Mouse (Mus musculus): ENCODE results near the gene Slc35e1. TPM values are rescaled to one million over a fixed set of nuclear protein-coding genes. Genes with fewer than 3 reads are reported as not detected.

The Slc35e1 gene
- polyA plus RNA-seq, 1 experiment: not detected

DNA sequence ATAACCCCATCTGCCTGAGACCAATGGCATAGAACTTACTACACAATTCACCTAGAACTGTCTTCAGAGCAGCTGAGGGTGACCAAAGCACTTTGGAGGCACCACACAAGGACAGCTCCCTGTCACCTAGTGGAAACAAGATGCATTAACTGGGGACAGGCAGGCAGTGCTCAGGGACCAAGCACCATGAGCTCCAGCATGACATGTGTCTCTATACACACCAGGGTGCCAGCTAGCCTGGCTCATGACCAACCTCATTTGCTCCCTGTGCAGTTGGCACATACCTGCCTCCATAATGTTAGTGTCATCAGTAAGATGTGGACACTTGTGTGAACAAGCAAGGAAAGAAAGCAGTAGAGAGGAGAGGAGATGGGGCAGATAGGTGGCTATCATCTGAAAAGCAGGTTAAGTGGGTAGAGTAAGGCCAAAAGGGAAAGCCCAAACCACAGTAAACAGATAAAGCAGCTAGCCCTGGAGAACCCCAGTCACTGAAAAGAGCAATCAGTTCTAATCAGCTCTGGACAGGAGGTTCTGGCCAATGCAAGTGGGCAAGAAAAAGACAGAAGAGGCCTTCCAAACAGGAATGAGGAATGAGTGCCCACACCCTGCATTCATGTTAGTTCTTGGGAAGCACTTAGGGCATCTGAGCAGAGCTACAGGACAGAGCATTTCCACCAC, 12.4 kb upstream of the Slc35e1 start:
- Histone ChIP-seq H3K27ac (ENCODE audit: insufficient read depth, low read depth, low read length) (no peak overlapping the region), H3K4me1 (ENCODE audit: control insufficient read depth, insufficient read depth, low read length) (peaks cover 3% of the 10 kb centered on the region), H3K4me3 (ENCODE audit: insufficient read depth, low read depth, low read length) (no peak overlapping the region)
- TF ChIP-seq POLR2A (IDR thresholded peaks at IDR 0.05; ENCODE audit: insufficient read depth, low read depth, low read length) (no peak), CTCF (IDR thresholded peaks at IDR 0.05; ENCODE audit: insufficient read depth, low read depth, low read length) (no peak)

DNA sequence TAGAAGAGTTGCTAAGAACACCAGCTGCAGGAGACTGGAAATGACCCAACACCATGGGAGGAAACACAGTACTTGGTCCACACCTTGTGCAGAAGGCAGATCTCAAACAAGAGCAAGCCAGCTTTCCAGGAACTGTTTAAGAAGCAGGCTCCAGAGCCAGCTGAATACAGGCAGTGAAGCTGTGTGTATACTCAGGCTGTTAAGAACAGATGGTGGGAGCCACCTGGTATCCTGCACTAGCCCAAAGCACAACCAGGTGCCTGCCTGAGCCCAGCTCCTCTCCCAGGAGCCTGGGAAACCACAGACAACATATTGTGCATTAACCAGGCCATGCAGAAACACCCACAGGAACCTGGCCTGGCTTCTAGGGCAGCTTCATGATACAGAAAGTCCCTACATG, 11.7 kb upstream of the Slc35e1 start:
- Histone ChIP-seq H3K27ac (ENCODE audit: insufficient read depth, low read depth, low read length) (no peak overlapping the region), H3K4me3 (ENCODE audit: insufficient read depth, low read depth, low read length) (no peak overlapping the region), H3K4me1 (ENCODE audit: control insufficient read depth, insufficient read depth, low read length) (peaks cover 3% of the 10 kb centered on the region)

DNA sequence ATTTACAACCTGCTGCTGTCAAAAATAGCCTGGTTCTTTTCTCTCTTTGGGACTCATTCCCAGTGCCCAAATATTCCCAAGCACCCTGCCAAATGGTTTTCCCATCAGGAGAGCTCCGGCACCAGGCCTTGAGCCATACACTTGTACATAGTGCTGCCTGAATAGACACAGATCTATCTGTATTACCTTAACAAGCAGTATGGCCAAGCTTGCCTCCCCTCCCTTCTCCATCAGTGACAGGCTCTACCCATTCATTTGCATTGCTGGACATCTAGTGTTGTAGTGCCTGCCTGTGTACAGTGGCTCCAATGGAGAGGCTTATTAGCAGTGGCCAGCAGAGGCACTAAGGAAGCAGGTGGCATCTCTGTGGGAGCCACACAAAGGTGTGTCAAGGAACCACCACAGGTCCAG, 8.1 kb upstream of the Slc35e1 start:
- TF ChIP-seq POLR2A (IDR thresholded peaks at IDR 0.05; ENCODE audit: insufficient read depth, low read depth, low read length) (no peak), CTCF (IDR thresholded peaks at IDR 0.05; ENCODE audit: insufficient read depth, low read depth, low read length) (no peak)
- WGBS: 76% methylated on average over 1 of the region's 1 CpGs
- no peak overlapping the region for H3K4me3 ChIP-seq (ENCODE audit: insufficient read depth, low read depth, low read length)
- H3K27ac ChIP-seq (ENCODE audit: insufficient read depth, low read depth, low read length): no peak overlapping the region
- no peaks in the 10 kb centered on the region; the same call in 1 of the 2 replicates for H3K4me1 ChIP-seq (ENCODE audit: control insufficient read depth, insufficient read depth, low read length)

More for the DNA sequence above, 11.7 kb upstream of the Slc35e1 start:
- TF ChIP-seq CTCF (IDR thresholded peaks at IDR 0.05; ENCODE audit: insufficient read depth, low read depth, low read length) (no peak), POLR2A (IDR thresholded peaks at IDR 0.05; ENCODE audit: insufficient read depth, low read depth, low read length) (no peak)

DNA sequence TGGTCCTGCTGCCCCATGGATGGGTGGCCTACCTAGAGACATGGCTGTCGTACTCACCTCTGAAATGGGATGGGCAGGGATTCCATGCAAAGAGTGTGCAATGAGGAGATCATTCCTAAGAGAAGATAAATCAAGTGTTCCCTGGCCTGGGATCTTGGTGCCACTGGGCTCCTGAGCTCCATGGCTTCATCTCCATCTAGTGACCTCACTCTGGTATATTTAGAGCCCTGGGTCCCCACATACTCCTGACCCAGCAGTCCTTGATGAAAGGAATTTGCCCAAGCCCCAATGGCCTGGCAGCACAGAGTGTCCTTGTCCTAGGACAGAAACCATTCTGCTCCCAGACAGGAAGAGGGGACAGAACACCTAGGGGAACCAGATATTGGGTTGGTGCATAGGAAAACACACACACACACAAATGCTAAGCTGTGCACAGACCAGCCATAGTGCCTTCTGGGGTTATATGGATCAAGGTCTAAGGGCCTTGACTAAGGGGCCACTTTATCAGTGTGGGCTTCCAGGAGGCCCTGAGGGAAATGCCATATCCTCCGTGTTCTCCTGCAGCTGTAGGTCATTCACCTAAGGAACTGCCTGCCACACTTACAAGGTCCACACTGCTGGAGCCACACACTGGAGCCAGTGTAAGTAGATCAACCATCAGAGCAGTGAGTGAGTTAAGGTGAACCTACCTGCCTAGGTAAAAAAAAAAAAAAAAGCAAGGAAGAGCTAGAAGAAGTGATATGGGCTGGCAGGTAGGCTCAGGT, 7.3 kb upstream of the Slc35e1 start:
- no peak overlapping the region for H3K27ac ChIP-seq (ENCODE audit: insufficient read depth, low read depth, low read length)
- no peak overlapping the region for H3K4me3 ChIP-seq (ENCODE audit: insufficient read depth, low read depth, low read length)
- no peaks in the 10 kb centered on the region; the same call in 1 of the 2 replicates for H3K4me1 ChIP-seq (ENCODE audit: control insufficient read depth, insufficient read depth, low read length)
- 87% methylated on average over 2 of the region's 2 CpGs for WGBS
- TF ChIP-seq CTCF (IDR thresholded peaks at IDR 0.05; ENCODE audit: insufficient read depth, low read depth, low read length): no peak
- TF ChIP-seq POLR2A (IDR thresholded peaks at IDR 0.05; ENCODE audit: insufficient read depth, low read depth, low read length): no peak

DNA sequence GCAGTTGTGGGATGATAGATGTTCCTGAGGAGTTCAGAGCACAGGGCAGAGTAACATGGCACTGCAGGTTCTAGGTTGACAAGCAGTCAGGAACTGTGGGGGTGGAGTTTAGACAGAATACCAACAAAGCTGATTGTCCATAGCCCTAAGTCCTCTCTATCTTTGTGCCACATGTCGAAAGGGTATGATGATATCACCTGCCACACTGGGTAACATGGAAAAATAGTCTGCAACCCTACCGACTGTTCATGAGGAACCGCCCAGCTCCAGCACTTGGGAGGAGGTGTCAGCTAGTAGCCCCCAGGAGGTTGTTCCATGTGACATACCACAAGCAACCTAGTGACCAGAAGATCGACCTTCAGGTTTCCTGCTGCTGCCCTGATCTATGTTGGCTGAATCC, 6.1 kb upstream of the Slc35e1 start:
- no peak overlapping the region for H3K27ac ChIP-seq (ENCODE audit: insufficient read depth, low read depth, low read length)
- no peak overlapping the region for H3K4me3 ChIP-seq (ENCODE audit: insufficient read depth, low read depth, low read length)
- H3K4me1 ChIP-seq (ENCODE audit: control insufficient read depth, insufficient read depth, low read length): no peaks in the 10 kb centered on the region; the same call in 1 of the 2 replicates
- 89% methylated on average over 4 of the region's 4 CpGs for WGBS
- TF ChIP-seq CTCF (IDR thresholded peaks at IDR 0.05; ENCODE audit: insufficient read depth, low read depth, low read length): no peak
- no peak for TF ChIP-seq POLR2A (IDR thresholded peaks at IDR 0.05; ENCODE audit: insufficient read depth, low read depth, low read length)

DNA sequence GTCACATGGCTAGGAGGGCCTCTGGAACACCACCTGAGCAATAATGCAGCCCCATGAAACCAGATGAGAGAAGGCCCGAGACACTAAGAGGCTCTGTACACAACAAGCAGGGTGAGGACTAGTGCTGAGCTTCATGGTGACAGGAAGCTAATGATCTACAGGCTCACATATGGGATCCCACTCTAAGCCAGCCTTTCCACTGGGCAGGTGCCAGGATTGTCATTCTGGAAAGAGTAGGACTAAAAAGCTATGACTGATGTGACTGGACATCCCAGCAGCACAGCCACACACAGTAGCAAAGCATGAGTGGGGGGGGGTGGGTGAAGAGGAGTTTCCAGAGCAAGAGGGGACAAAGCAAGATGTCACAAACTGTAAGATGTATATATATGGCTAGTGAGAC, 5.5 kb upstream of the Slc35e1 start:
- no peaks in the 10 kb centered on the region for H3K4me1 ChIP-seq (ENCODE audit: control insufficient read depth, insufficient read depth, low read length)
- WGBS: 83% methylated on average over 1 of the region's 1 CpGs
- H3K4me3 ChIP-seq (ENCODE audit: insufficient read depth, low read depth, low read length): no peak overlapping the region
- no peak overlapping the region for H3K27ac ChIP-seq (ENCODE audit: insufficient read depth, low read depth, low read length)
- TF ChIP-seq CTCF (IDR thresholded peaks at IDR 0.05; ENCODE audit: insufficient read depth, low read depth, low read length) (no peak), POLR2A (IDR thresholded peaks at IDR 0.05; ENCODE audit: insufficient read depth, low read depth, low read length) (no peak)

DNA sequence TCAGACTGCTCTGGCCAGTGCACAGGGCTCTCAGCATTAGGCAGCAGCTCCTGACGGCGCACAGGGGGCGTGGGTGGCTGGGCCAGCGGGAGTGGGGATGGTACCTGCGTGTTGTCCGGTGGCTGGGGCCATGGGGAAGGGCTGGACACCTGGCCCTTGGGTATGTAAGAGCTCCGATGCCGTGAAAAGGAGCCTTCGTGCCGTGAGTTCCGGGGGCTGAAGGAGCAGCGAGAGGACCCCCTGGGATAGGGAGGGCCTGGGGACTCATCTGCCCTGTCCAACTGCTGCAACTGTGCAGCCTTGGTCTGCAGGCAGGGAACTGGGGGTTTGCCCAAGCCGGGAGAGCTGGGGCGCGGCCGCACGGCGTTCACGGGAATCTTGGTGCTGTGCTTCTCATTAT, 3.8 kb upstream of the Slc35e1 start:
- TF ChIP-seq POLR2A (IDR thresholded peaks at IDR 0.05; ENCODE audit: insufficient read depth, low read depth, low read length): no peak
- no peak for TF ChIP-seq CTCF (IDR thresholded peaks at IDR 0.05; ENCODE audit: insufficient read depth, low read depth, low read length)
- Histone ChIP-seq H3K4me3 (ENCODE audit: insufficient read depth, low read depth, low read length) (no peak overlapping the region), H3K4me1 (ENCODE audit: control insufficient read depth, insufficient read depth, low read length) (peaks cover 4% of the 10 kb centered on the region; the same call in 1 of the 2 replicates), H3K27ac (ENCODE audit: insufficient read depth, low read depth, low read length) (no peak overlapping the region)
- 88% methylated on average over 19 of the region's 19 CpGs for WGBS

DNA sequence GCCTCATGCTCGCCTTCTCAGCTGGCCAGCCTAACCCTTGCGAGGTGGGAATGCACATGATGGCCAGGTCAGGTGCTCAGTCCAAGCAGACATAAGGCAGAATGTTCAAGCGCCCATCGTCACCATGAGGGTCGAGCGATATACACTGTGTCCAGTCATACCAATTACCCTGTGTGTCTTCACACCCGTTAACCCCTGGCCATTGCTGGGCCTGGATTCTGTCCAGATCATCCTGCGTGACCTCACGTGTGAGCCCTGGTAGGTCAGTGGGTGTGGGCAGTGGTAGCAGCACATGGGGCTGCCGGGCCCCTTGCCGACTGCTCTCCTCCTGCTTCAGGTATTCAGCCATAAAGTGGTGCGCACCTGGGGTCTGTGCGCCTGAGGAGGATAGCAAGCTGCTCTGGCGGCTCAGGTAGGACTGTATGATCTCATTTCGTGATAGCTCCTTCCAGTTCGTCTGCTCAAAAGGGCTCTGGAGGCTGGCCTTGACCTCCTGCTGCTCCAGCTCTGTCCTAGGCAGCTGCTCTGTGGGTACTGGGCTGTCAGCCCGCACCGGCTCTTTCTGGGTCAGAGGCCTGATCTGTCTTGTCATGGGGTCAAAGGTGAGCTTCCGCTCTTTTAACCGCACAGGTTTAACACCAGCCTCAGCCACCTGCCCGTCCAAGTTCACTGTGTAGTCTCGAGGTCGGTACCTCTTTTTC, 3.1 kb upstream of the Slc35e1 start:
- 87% methylated on average over 23 of the region's 23 CpGs for WGBS
- H3K4me3 ChIP-seq (ENCODE audit: insufficient read depth, low read depth, low read length): no peak overlapping the region
- H3K4me1 ChIP-seq (ENCODE audit: control insufficient read depth, insufficient read depth, low read length): peaks cover 5% of the 10 kb centered on the region
- no peak overlapping the region for H3K27ac ChIP-seq (ENCODE audit: insufficient read depth, low read depth, low read length)
- TF ChIP-seq POLR2A (IDR thresholded peaks at IDR 0.05; ENCODE audit: insufficient read depth, low read depth, low read length): no peak
- no peak for TF ChIP-seq CTCF (IDR thresholded peaks at IDR 0.05; ENCODE audit: insufficient read depth, low read depth, low read length)

DNA sequence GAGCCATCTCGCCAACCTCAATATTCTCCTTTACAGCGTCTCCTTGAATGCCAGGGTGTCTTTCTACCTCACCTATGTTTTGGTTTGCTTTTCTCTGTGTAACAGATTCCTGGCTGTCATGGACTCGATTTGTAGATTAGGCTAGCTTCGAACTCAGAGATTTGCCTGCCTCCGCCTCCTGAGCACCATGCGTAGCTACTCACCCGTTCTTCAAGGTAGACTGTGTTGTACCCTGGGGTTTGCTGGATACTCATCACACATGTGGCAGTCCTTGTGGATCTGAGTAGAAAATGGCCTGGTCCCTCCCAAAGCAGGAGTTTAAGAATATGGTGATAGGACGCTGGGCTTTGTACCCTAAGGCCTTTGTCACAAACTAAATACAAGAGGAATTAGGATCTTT, 967 bp upstream of the Slc35e1 start:
- 7% methylated on average over 8 of the region's 8 CpGs for WGBS
- Histone ChIP-seq H3K4me3 (ENCODE audit: insufficient read depth, low read depth, low read length) (peak overlapping the region; percentile 69), H3K27ac (ENCODE audit: insufficient read depth, low read depth, low read length) (no peak overlapping the region), H3K4me1 (ENCODE audit: control insufficient read depth, insufficient read depth, low read length) (peaks cover 9% of the 10 kb centered on the region)
- TF ChIP-seq CTCF (IDR thresholded peaks at IDR 0.05; ENCODE audit: insufficient read depth, low read depth, low read length): no peak
- TF ChIP-seq POLR2A (IDR thresholded peaks at IDR 0.05; ENCODE audit: insufficient read depth, low read depth, low read length): no peak
